Comparison of ENCODE assay signal across 8 mouse cellular contexts in genomic region chr15:102224992-102225617, GRCm38 (mm10). TPM values are rescaled to one million over a fixed set of nuclear protein-coding genes. Genes with fewer than 3 reads are reported as not detected.
DNase-seq lines count a peak whose midpoint lies in the region; ATAC-seq and TF ChIP-seq lines count a peak whose summit lies in the region.

No protein-coding gene starts in this region.

- no peak overlapping the region for H3ac ChIP-seq in myocyte (ENCODE audit: control insufficient read depth, insufficient read length)

- H3K4me1 ChIP-seq in embryonic fibroblast, embryonic 13.5 days (ENCODE audit: control insufficient read depth, insufficient read depth, low read length): peaks cover 4% of the 10 kb centered on the region; the same call in 1 of the 2 replicates
- H3K4me1 ChIP-seq in limb, embryonic 12.5 days (replicated peaks): peaks cover 8% of the 10 kb centered on the region

- H3K4me2 ChIP-seq in limb, embryonic 12.5 days: peak overlapping the region; percentile 84
- peak overlapping the region; percentile 68 for H3K4me2 ChIP-seq in myocyte (ENCODE audit: low read depth)

- H3K9ac ChIP-seq in limb, embryonic 12.5 days (replicated peaks): peak overlapping the region; percentile 57; the same call in 1 of the 2 replicates

- DNase-seq in layer of hippocampus, adult 2 months (ENCODE audit: low spot score in 2 of 2): no peak
- DNase-seq in layer of hippocampus, postnatal 36 days: no peak
- no peak for DNase-seq in right cerebral cortex, postnatal 25 days
- DNase-seq in frontal cortex, postnatal 25 days (ENCODE audit: low spot score in 2 of 2): no peak
- DNase-seq in layer of hippocampus, adult 18-20 months (ENCODE audit: low spot score in 2 of 2): no peak

- 16% methylated on average over 21 of the region's 21 CpGs for WGBS in limb, embryonic 12.5 days

- peak; percentile 4; the same call in 1 of the 2 replicates for ATAC-seq in limb, embryonic 12.5 days (ENCODE audit: insufficient number of reproducible peaks, insufficient read depth, low FRiP score, low TSS enrichment, low read depth)

- no peak overlapping the region for H3K27ac ChIP-seq in layer of hippocampus, adult 2 months
- H3K27ac ChIP-seq in embryonic fibroblast, embryonic 13.5 days (ENCODE audit: insufficient read depth, low read length): no peak overlapping the region
- H3K27ac ChIP-seq in limb, embryonic 12.5 days: no peak overlapping the region

- no peak for TF ChIP-seq CTCF in layer of hippocampus, adult 2 months (conservative IDR thresholded peaks at IDR 0.05)
- TF ChIP-seq CTCF in embryonic fibroblast, embryonic 13.5 days (IDR thresholded peaks at IDR 0.05; ENCODE audit: borderline replicate concordance, insufficient read depth, low read length): no peak

- H3K27me3 ChIP-seq in limb, embryonic 12.5 days: peaks cover 28% of the 10 kb centered on the region
- no peaks in the 10 kb centered on the region for H3K27me3 ChIP-seq in myocyte (ENCODE audit: control insufficient read depth, insufficient read depth, insufficient read length)

- no peaks in the 10 kb centered on the region for H3K36me3 ChIP-seq in limb, embryonic 12.5 days
- H3K36me3 ChIP-seq in myocyte (ENCODE audit: control insufficient read depth, insufficient read depth): no peaks in the 10 kb centered on the region

- no peak for TF ChIP-seq POLR2A in embryonic fibroblast, embryonic 13.5 days (IDR thresholded peaks at IDR 0.05; ENCODE audit: low read depth, low read length)
- no peak for TF ChIP-seq POLR2A in myocyte (IDR thresholded peaks at IDR 0.05; ENCODE audit: insufficient read length, low read depth)

- H3K4me3 ChIP-seq in layer of hippocampus, adult 2 months: peak overlapping the region; percentile 54
- H3K4me3 ChIP-seq in embryonic fibroblast, embryonic 13.5 days (ENCODE audit: insufficient read depth, low read length): peak overlapping the region; percentile 34
- H3K4me3 ChIP-seq in limb, embryonic 12.5 days (replicated peaks): peak overlapping the region; percentile 45
- no peak overlapping the region for H3K4me3 ChIP-seq in myocyte

- no peaks in the 10 kb centered on the region for H3K79me2 ChIP-seq in myocyte (ENCODE audit: control insufficient read depth, insufficient read depth)

- no peaks in the 10 kb centered on the region for H3K9me3 ChIP-seq in limb, embryonic 12.5 days

TF ChIP-seq in myocyte, 11 proteins besides CTCF, POLR2A, EP300 and RAD21:
- no peak for TF ChIP-seq POLR2AphosphoS2 (IDR thresholded peaks at IDR 0.05; ENCODE audit: insufficient read length, low read depth)
- no peak for TF ChIP-seq CEBPB (IDR thresholded peaks at IDR 0.05; ENCODE audit: insufficient read depth, poor library complexity, severe bottlenecking)

RNA-seq across cellular contexts. Expression of gene Itgb7, which starts 6.6 kb away (rescaled TPM):
- 1 to 10 TPM; 1.0 to 3.9 TPM for total RNA-seq in layer of hippocampus, adult 2 months (2021)
- total RNA-seq in layer of hippocampus, postnatal 36 days (2021): 1 to 10 TPM; 1.8 to 2.2 TPM
- polyA plus RNA-seq in embryonic fibroblast, embryonic 13.5 days (2011; ENCODE audit: insufficient read length, low read depth, missing spikeins): 0.51 TPM in 1 of 2 replicates, not detected in the other
- polyA plus RNA-seq in limb, embryonic 12.5 days (2016; fragmentation: Nextera tagmentation; extraction: Ambion mirVana): 2.9 and 3.3 TPM in 2 replicates
- 2.0 TPM for polyA plus RNA-seq in myocyte (2012; fragmentation: generic; extraction: Trizol)
- 1 to 10 TPM in 1 of 2 experiments, under 1 TPM in 1; 0.76 to 1.9 TPM for total RNA-seq in layer of hippocampus, adult 18-20 months (2021)

RNA-seq across cellular contexts. Expression of gene Csad, which starts 20.6 kb away (rescaled TPM):
- total RNA-seq in layer of hippocampus, adult 2 months (2021): 10 to 100 TPM; 39.5 to 40.4 TPM
- 10 to 100 TPM; 37.1 to 39.5 TPM for total RNA-seq in layer of hippocampus, postnatal 36 days (2021)
- 36.5 and 42.7 TPM in 2 replicates for polyA plus RNA-seq in embryonic fibroblast, embryonic 13.5 days (2011; ENCODE audit: insufficient read length, low read depth, missing spikeins)
- 70.6 and 72.9 TPM in 2 replicates for polyA plus RNA-seq in limb, embryonic 12.5 days (2016; fragmentation: Nextera tagmentation; extraction: Ambion mirVana)
- polyA plus RNA-seq in myocyte (2012; fragmentation: generic; extraction: Trizol): 18.8 TPM
- 10 to 100 TPM; 33.3 to 37.4 TPM for total RNA-seq in layer of hippocampus, adult 18-20 months (2021)

RNA-seq across cellular contexts. Expression of gene Zfp740, which starts 22.1 kb away (rescaled TPM):
- 10 to 100 TPM; 68.3 to 76.5 TPM for total RNA-seq in layer of hippocampus, adult 2 months (2021)
- 10 to 100 TPM; 68.8 to 69.4 TPM for total RNA-seq in layer of hippocampus, postnatal 36 days (2021)
- 40.9 and 49.5 TPM in 2 replicates for polyA plus RNA-seq in embryonic fibroblast, embryonic 13.5 days (2011; ENCODE audit: insufficient read length, low read depth, missing spikeins)
- 108 and 115 TPM in 2 replicates for polyA plus RNA-seq in limb, embryonic 12.5 days (2016; fragmentation: Nextera tagmentation; extraction: Ambion mirVana)
- 42.3 TPM for polyA plus RNA-seq in myocyte (2012; fragmentation: generic; extraction: Trizol)
- 10 to 100 TPM; 66.1 to 71.8 TPM for total RNA-seq in layer of hippocampus, adult 18-20 months (2021)

RNA-seq across cellular contexts. Expression of gene Rarg, which starts 32.2 kb away (rescaled TPM):
- total RNA-seq in layer of hippocampus, adult 2 months (2021): 10 to 100 TPM; 12.2 to 14.1 TPM
- total RNA-seq in layer of hippocampus, postnatal 36 days (2021): 1 to 10 TPM; 8.3 to 10.0 TPM
- polyA plus RNA-seq in embryonic fibroblast, embryonic 13.5 days (2011; ENCODE audit: insufficient read length, low read depth, missing spikeins): 70.6 and 91.2 TPM in 2 replicates
- 137 TPM in 2 replicates for polyA plus RNA-seq in limb, embryonic 12.5 days (2016; fragmentation: Nextera tagmentation; extraction: Ambion mirVana)
- polyA plus RNA-seq in myocyte (2012; fragmentation: generic; extraction: Trizol): 63.8 TPM
- 10 to 100 TPM; 11.3 to 13.7 TPM for total RNA-seq in layer of hippocampus, adult 18-20 months (2021)

RNA-seq across cellular contexts. Expression of gene Gm9918, which starts 45.3 kb away (rescaled TPM):
- not detected for total RNA-seq in layer of hippocampus, adult 2 months (2021)
- not detected for total RNA-seq in layer of hippocampus, postnatal 36 days (2021)
- polyA plus RNA-seq in embryonic fibroblast, embryonic 13.5 days (2011; ENCODE audit: insufficient read length, low read depth, missing spikeins): 0.30 TPM in 1 of 2 replicates, not detected in the other
- polyA plus RNA-seq in limb, embryonic 12.5 days (2016; fragmentation: Nextera tagmentation; extraction: Ambion mirVana): 1.3 and 1.4 TPM in 2 replicates
- not detected for polyA plus RNA-seq in myocyte (2012; fragmentation: generic; extraction: Trizol)
- total RNA-seq in layer of hippocampus, adult 18-20 months (2021): not detected
